Mouse (Mus musculus): Measurements from ENCODE around the gene Ctsh.
"Not testable (repeated sequence)": the region's sequence is repeated elsewhere in the genome, so short reads cannot be mapped to it uniquely, and the experiment has no call there.

The Ctsh gene

GRCm38 (mm10) chr9:90053852-90054251 lies at the start of gene Ctsh:
Ctsh (plus strand) TSS chr9:90054152.
- DNase-seq, result no peak

GRCm38 (mm10) chr9:90006432-90006831 lies 47.5 kb upstream of the Ctsh start:
- no peak for DNase-seq

- DNase-seq, result no peak
These were observed 46.9 kb upstream of the Ctsh start for GRCm38 (mm10) chr9:90007094-90007493.

GRCm38 (mm10) chr9:90008138-90008537 lies 45.8 kb upstream of the Ctsh start:
- DNase-seq, result no peak

- no peak for DNase-seq
These were observed 42.1 kb upstream of the Ctsh start for GRCm38 (mm10) chr9:90011849-90012248.

- DNase-seq, result no peak
These were observed 39.3 kb upstream of the Ctsh start for GRCm38 (mm10) chr9:90014649-90015048.

GRCm38 (mm10) chr9:90016204-90016603 lies 37.7 kb upstream of the Ctsh start:
- DNase-seq, result no peak

- no peak for DNase-seq
These were observed 33.1 kb upstream of the Ctsh start for GRCm38 (mm10) chr9:90020866-90021265.

- DNase-seq, result no peak
These were observed 32.5 kb upstream of the Ctsh start for GRCm38 (mm10) chr9:90021442-90021841.

- DNase-seq, result no peak
These were observed 26.2 kb upstream of the Ctsh start for GRCm38 (mm10) chr9:90027709-90028108.

- no peak for DNase-seq
These were observed 20.0 kb upstream of the Ctsh start for GRCm38 (mm10) chr9:90033922-90034321.

GRCm38 (mm10) chr9:90035168-90035567 lies 18.8 kb upstream of the Ctsh start:
- DNase-seq, result no peak

GRCm38 (mm10) chr9:90035794-90036193 lies 18.2 kb upstream of the Ctsh start:
- DNase-seq, result no peak

GRCm38 (mm10) chr9:90036313-90036712 lies 17.6 kb upstream of the Ctsh start:
- no peak for DNase-seq

GRCm38 (mm10) chr9:90038535-90038934 lies 15.4 kb upstream of the Ctsh start:
- no peak for DNase-seq

GRCm38 (mm10) chr9:90040916-90041315 lies 13.0 kb upstream of the Ctsh start:
- no peak for DNase-seq

GRCm38 (mm10) chr9:90041556-90041955 lies 12.4 kb upstream of the Ctsh start:
- no peak for DNase-seq

GRCm38 (mm10) chr9:90042906-90043305 lies 11.0 kb upstream of the Ctsh start:
- not testable (repeated sequence) for DNase-seq

- no peak for DNase-seq
These were observed 8.8 kb upstream of the Ctsh start for GRCm38 (mm10) chr9:90045191-90045590.

GRCm38 (mm10) chr9:90047937-90048627 lies 5.9 kb upstream of the Ctsh start:
- no peak for DNase-seq

GRCm38 (mm10) chr9:90054371-90055145 lies 606 bp downstream of the Ctsh start:
- DNase-seq, result peak in 1 of 2 experiments; percentile 19

- DNase-seq, result no peak
These were observed 1.5 kb downstream of the Ctsh start for GRCm38 (mm10) chr9:90055409-90055808.

- no peak for DNase-seq
These were observed 2.0 kb downstream of the Ctsh start for GRCm38 (mm10) chr9:90055911-90056310.

- DNase-seq, result no peak
These were observed 2.8 kb downstream of the Ctsh start for GRCm38 (mm10) chr9:90056716-90057115.

Measured in thymus, adult 18-20 months (tissue).